Mouse (Mus musculus): ENCODE results near the gene Ganc. TPM values are rescaled to one million over a fixed set of nuclear protein-coding genes. Genes with fewer than 3 reads are reported as not detected.

Gene Ganc
- polyA plus RNA-seq, 1 experiment from 2014 or later: 9.4 TPM

DNA sequence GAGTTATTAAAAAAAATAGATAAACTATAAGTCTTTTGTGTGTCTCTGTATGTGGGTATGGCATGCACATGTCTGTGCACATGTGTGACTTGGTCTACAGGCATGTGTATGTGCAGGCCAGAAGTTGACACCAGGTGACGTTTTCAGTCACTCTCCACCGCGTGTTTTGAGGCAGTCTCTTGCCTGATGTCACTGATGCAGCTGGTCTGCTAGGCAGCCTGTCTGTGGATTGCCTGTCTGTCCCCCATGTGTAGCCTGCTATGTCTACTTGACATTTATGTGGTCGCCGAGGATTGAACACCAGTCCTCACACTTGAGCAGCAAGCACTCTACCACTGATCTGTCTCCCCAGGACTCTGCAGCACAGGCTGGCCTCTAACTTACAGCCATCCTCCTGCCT, 20.7 kb downstream of the Ganc start:
- WGBS: 90% methylated on average over 5 of the region's 5 CpGs
- Histone ChIP-seq H3K27ac (ENCODE audit: low read depth, low read length) (no peak overlapping the region), H3K27me3 (replicated peaks; ENCODE audit: control insufficient read depth, insufficient read depth, low read length) (no peaks in the 10 kb centered on the region), H3K4me1 (ENCODE audit: control insufficient read depth, insufficient read depth, low read length) (no peaks in the 10 kb centered on the region), H3K4me3 (ENCODE audit: low read depth, low read length) (no peak overlapping the region), H3K4me2 (ENCODE audit: low read length) (no peak overlapping the region), H3K36me3 (ENCODE audit: control insufficient read depth, insufficient read depth, low read length) (no peaks in the 10 kb centered on the region), H3K9ac (ENCODE audit: low read length) (no peak overlapping the region), H3K9me3 (replicated peaks; ENCODE audit: control insufficient read depth, low read length) (no peaks in the 10 kb centered on the region)
- DNase-seq (ENCODE audit: low spot score) (no peak), ATAC-seq (no peak)

DNA sequence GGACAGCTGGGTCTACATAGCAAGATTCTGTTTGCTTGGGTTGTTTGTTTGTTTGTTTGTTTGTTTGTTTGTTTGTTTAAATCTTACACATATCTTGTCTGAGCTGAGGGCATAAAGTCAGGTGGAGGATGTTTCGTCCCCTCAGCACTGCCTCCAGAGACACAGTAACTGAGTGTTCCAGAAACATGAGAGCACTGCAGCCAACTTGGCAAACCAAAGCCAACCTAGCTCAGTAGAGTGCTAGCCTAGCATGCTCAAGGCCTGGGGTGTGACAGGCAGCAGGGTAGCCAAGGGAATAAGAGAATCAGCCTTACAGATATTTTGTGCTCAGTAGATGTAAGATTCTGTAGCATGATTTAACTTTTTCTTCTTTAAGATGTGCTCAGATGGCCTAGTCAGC, 40.8 kb downstream of the Ganc start:
- 96% methylated on average over 1 of the region's 1 CpGs for WGBS
- H3K27me3 ChIP-seq (replicated peaks; ENCODE audit: control insufficient read depth, insufficient read depth, low read length): no peaks in the 10 kb centered on the region
- ATAC-seq: no peak
- H3K9me3 ChIP-seq (replicated peaks; ENCODE audit: control insufficient read depth, low read length): no peaks in the 10 kb centered on the region
- H3K4me2 ChIP-seq (ENCODE audit: low read length): no peak overlapping the region
- H3K27ac ChIP-seq (ENCODE audit: low read depth, low read length): no peak overlapping the region
- no peaks in the 10 kb centered on the region for H3K36me3 ChIP-seq (ENCODE audit: control insufficient read depth, insufficient read depth, low read length)
- no peak overlapping the region for H3K4me3 ChIP-seq (ENCODE audit: low read depth, low read length)
- no peak overlapping the region for H3K9ac ChIP-seq (ENCODE audit: low read length)
- no peaks in the 10 kb centered on the region for H3K4me1 ChIP-seq (ENCODE audit: control insufficient read depth, insufficient read depth, low read length)
- no peak for DNase-seq (ENCODE audit: low spot score)

DNA sequence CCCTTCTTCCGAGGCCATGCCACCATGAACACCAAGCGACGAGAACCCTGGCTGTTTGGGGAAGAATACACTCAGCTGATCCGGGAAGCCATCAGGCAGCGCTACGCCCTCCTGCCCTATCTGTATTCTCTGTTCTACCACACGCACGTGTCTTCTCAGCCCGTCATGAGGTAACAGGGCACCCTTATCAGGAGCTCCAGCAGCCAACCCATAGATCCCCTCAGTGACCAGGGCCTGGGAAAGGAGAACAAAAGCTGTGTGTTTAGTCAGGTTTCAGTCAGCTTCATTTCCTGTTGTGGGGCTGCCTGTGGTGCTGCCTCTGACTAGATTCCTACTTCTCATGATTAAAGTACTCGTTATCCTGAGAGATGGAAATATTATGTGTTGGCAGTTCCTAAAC, 42.7 kb downstream of the Ganc start:
- no peaks in the 10 kb centered on the region for H3K9me3 ChIP-seq (replicated peaks; ENCODE audit: control insufficient read depth, low read length)
- no peaks in the 10 kb centered on the region for H3K27me3 ChIP-seq (replicated peaks; ENCODE audit: control insufficient read depth, insufficient read depth, low read length)
- ATAC-seq (no peak), DNase-seq (ENCODE audit: low spot score) (no peak)
- H3K4me2 ChIP-seq (ENCODE audit: low read length): no peak overlapping the region
- no peak overlapping the region for H3K9ac ChIP-seq (ENCODE audit: low read length)
- H3K4me1 ChIP-seq (ENCODE audit: control insufficient read depth, insufficient read depth, low read length): no peaks in the 10 kb centered on the region
- WGBS: 81% methylated on average over 10 of the region's 10 CpGs
- H3K27ac ChIP-seq (ENCODE audit: low read depth, low read length): no peak overlapping the region
- no peak overlapping the region for H3K4me3 ChIP-seq (ENCODE audit: low read depth, low read length)
- H3K36me3 ChIP-seq (ENCODE audit: control insufficient read depth, insufficient read depth, low read length): no peaks in the 10 kb centered on the region

DNA sequence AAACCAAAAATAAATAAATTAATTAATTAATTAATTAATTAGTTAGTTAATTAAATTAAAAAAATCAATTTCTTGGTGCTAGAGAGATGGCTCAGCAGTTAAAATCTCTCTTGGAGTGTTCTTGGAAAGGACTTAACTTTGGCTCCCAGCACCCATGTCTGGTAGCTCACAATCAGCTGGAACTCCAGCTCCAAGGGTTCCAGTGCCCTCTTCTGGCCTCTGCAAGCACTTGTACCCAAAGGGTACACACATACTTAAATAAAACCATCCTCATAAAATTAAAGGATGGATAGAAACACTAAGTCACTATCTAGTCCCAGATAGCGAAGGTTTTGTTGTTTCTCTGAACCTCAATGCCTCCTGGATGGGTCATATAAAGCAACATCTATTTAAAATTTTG, 43.6 kb downstream of the Ganc start:
- H3K36me3 ChIP-seq (ENCODE audit: control insufficient read depth, insufficient read depth, low read length): no peaks in the 10 kb centered on the region
- H3K4me2 ChIP-seq (ENCODE audit: low read length): no peak overlapping the region
- ATAC-seq (no peak), DNase-seq (ENCODE audit: low spot score) (no peak)
- H3K27me3 ChIP-seq (replicated peaks; ENCODE audit: control insufficient read depth, insufficient read depth, low read length): no peaks in the 10 kb centered on the region
- H3K9me3 ChIP-seq (replicated peaks; ENCODE audit: control insufficient read depth, low read length): no peaks in the 10 kb centered on the region
- no peak overlapping the region for H3K4me3 ChIP-seq (ENCODE audit: low read depth, low read length)
- no peaks in the 10 kb centered on the region for H3K4me1 ChIP-seq (ENCODE audit: control insufficient read depth, insufficient read depth, low read length)
- H3K9ac ChIP-seq (ENCODE audit: low read length): no peak overlapping the region
- H3K27ac ChIP-seq (ENCODE audit: low read depth, low read length): no peak overlapping the region
- 90% methylated on average over 1 of the region's 1 CpGs for WGBS

DNA sequence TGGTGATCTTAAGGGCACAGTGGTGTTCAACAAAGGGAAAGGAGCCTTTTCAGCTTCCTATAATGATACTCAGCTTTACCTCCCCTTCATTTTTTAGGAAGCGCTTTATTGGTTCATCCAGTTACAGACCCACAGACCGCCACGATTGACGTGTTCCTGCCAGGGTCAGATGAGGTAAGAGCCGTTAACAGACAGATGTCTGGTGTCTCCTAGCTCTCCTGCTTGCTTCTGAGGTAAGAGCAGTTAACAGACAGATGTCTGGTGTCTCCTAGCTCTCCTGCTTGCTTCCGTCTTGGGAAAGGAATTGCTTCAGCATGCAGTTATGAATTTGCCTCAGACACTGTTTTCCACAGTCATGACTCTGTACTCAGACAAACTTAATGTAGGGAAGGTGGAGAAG, 47.0 kb downstream of the Ganc start:
- Histone ChIP-seq H3K4me1 (ENCODE audit: control insufficient read depth, insufficient read depth, low read length) (no peaks in the 10 kb centered on the region), H3K4me2 (ENCODE audit: low read length) (no peak overlapping the region), H3K27me3 (replicated peaks; ENCODE audit: control insufficient read depth, insufficient read depth, low read length) (no peaks in the 10 kb centered on the region), H3K4me3 (ENCODE audit: low read depth, low read length) (no peak overlapping the region), H3K9me3 (replicated peaks; ENCODE audit: control insufficient read depth, low read length) (no peaks in the 10 kb centered on the region), H3K9ac (ENCODE audit: low read length) (no peak overlapping the region), H3K27ac (ENCODE audit: low read depth, low read length) (no peak overlapping the region), H3K36me3 (ENCODE audit: control insufficient read depth, insufficient read depth, low read length) (no peaks in the 10 kb centered on the region)
- WGBS: 57% methylated on average over 6 of the region's 6 CpGs
- DNase-seq (ENCODE audit: low spot score): no peak
- ATAC-seq: no peak

DNA sequence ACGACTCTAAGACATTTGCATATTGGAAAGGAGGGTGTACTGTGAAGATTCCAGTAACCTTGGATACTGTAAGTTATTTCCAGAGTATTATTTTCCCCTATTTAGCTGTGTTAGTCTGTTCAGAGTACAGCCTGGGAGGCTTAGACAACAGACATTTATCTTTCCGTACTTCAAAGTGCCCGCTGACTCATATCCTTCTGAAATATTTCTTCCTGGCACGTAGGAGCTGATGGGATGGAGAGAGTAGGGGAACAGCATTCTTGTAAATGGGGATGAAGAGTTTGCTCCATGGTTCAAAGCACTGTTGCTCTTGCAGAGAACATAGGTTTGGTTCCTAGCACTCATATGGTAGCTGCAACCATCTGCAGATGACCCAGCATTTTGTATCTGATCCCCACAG, 48.9 kb downstream of the Ganc start:
- H3K9me3 ChIP-seq (replicated peaks; ENCODE audit: control insufficient read depth, low read length): no peaks in the 10 kb centered on the region
- no peaks in the 10 kb centered on the region for H3K4me1 ChIP-seq (ENCODE audit: control insufficient read depth, insufficient read depth, low read length)
- H3K4me3 ChIP-seq (ENCODE audit: low read depth, low read length): no peak overlapping the region
- no peak for ATAC-seq
- H3K36me3 ChIP-seq (ENCODE audit: control insufficient read depth, insufficient read depth, low read length): no peaks in the 10 kb centered on the region
- 92% methylated on average over 4 of the region's 4 CpGs for WGBS
- H3K4me2 ChIP-seq (ENCODE audit: low read length): no peak overlapping the region
- H3K27ac ChIP-seq (ENCODE audit: low read depth, low read length): no peak overlapping the region
- no peak overlapping the region for H3K9ac ChIP-seq (ENCODE audit: low read length)
- no peak for DNase-seq (ENCODE audit: low spot score)
- no peaks in the 10 kb centered on the region for H3K27me3 ChIP-seq (replicated peaks; ENCODE audit: control insufficient read depth, insufficient read depth, low read length)

DNA sequence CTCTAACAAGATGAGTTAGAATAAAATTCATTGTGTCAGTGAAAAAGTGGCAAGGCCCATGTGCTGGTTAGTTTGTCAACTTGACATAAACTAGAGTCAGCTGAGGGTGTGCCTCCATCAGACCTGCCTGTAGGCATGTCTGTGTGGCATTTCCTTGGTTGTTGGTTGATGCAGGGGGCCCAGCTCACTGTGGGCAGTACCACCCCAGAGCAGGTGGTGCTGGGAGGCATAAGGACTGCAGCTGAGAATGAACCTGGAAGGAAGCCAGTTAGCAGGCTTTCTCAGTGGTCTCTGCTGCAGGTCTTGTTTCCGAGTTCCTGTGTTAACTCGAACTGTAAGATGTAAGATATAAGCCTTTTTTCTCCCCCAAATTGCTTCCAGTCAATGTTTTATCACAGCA, 51.3 kb downstream of the Ganc start:
- no peaks in the 10 kb centered on the region for H3K27me3 ChIP-seq (replicated peaks; ENCODE audit: control insufficient read depth, insufficient read depth, low read length)
- H3K4me3 ChIP-seq (ENCODE audit: low read depth, low read length): no peak overlapping the region
- H3K36me3 ChIP-seq (ENCODE audit: control insufficient read depth, insufficient read depth, low read length): no peaks in the 10 kb centered on the region
- no peaks in the 10 kb centered on the region for H3K4me1 ChIP-seq (ENCODE audit: control insufficient read depth, insufficient read depth, low read length)
- no peak for DNase-seq (ENCODE audit: low spot score)
- no peaks in the 10 kb centered on the region for H3K9me3 ChIP-seq (replicated peaks; ENCODE audit: control insufficient read depth, low read length)
- no peak overlapping the region for H3K9ac ChIP-seq (ENCODE audit: low read length)
- H3K27ac ChIP-seq (ENCODE audit: low read depth, low read length): no peak overlapping the region
- ATAC-seq: no peak
- WGBS: 83% methylated on average over 2 of the region's 2 CpGs
- H3K4me2 ChIP-seq (ENCODE audit: low read length): no peak overlapping the region

DNA sequence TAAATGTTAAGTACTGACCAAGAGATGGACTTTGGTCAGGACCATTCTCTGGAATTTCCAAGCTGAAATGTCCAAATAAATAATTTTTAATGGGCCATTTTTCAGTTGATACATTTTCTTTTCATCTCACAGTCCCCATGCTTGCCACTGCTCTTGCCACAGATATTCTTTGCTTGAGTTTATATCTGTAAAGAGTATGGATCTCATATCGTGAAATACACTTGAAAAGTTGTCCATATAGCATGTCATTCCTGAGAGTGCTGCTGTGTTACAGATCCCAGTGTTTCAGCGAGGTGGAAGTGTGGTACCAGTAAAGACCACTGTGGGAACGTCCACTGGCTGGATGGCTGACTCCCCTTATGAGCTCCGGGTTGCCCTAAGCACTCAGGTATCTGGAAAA, 52.0 kb downstream of the Ganc start, which contains the start of gene Capn3:
Gene Capn3, plus strand, starts transcription at position 301 of the 400 bp plus-strand sequence.
- Histone ChIP-seq H3K4me2 (ENCODE audit: low read length) (no peak within 1 kb of the TSS), H3K9ac (ENCODE audit: low read length) (no peak within 1 kb of the TSS), H3K36me3 (ENCODE audit: control insufficient read depth, insufficient read depth, low read length) (no peaks in the 10 kb centered on the region), H3K4me1 (ENCODE audit: control insufficient read depth, insufficient read depth, low read length) (no peaks in the 10 kb centered on the region), H3K27ac (ENCODE audit: low read depth, low read length) (no peak within 1 kb of the TSS), H3K9me3 (replicated peaks; ENCODE audit: control insufficient read depth, low read length) (no peaks in the 10 kb centered on the region), H3K4me3 (ENCODE audit: low read depth, low read length) (no peak within 1 kb of the TSS), H3K27me3 (replicated peaks; ENCODE audit: control insufficient read depth, insufficient read depth, low read length) (no peaks in the 10 kb centered on the region)
- DNase-seq (ENCODE audit: low spot score) (no peak), ATAC-seq (no peak)
- 71% methylated on average over 4 of the region's 4 CpGs for WGBS

DNA sequence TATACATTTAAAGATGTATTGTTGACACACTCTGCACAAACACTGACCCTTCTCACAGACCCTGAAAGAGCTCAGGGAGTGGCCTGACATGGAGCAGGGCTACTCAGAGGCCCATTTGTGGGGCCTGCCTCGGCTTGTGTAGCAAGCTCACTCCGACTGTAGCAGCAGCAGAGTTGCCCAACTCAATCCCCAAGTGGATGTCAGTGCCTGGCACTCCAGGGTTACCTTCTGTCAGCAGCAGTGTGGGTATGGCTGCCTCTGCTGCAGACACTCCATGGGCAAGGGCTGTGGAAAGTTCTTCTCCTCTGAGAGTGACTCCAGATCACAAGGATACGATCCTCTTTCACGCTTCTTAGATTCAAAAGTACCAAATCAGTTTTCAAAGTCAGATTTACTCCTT, 56.5 kb downstream of the Ganc start:
- Histone ChIP-seq H3K4me1 (ENCODE audit: control insufficient read depth, insufficient read depth, low read length) (no peaks in the 10 kb centered on the region), H3K9me3 (replicated peaks; ENCODE audit: control insufficient read depth, low read length) (no peaks in the 10 kb centered on the region), H3K36me3 (ENCODE audit: control insufficient read depth, insufficient read depth, low read length) (no peaks in the 10 kb centered on the region), H3K27ac (ENCODE audit: low read depth, low read length) (no peak overlapping the region), H3K27me3 (replicated peaks; ENCODE audit: control insufficient read depth, insufficient read depth, low read length) (no peaks in the 10 kb centered on the region), H3K9ac (ENCODE audit: low read length) (no peak overlapping the region), H3K4me2 (ENCODE audit: low read length) (no peak overlapping the region), H3K4me3 (ENCODE audit: low read depth, low read length) (no peak overlapping the region)
- WGBS: 90% methylated on average over 4 of the region's 4 CpGs
- no peak for DNase-seq (ENCODE audit: low spot score)
- ATAC-seq: no peak

DNA sequence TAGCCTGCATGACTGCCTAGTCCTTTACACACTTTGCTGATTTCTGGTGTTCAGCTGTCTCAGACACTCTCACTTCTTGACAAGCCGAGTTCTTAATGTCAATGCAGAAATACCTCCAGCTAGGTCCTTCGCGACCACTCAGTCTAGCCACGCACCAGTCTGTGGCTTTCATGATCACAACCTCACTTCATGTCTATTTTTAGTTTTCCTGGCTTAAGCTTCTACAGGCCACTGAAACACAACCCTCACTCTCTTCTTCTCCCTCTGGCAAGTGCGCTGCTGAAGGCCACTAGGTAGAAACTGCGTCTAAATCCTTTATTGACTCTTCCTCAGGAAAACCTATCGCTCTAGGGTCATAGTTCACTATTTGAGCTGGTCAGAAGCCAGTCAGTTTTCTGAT, 59.6 kb downstream of the Ganc start:
- H3K4me3 ChIP-seq (ENCODE audit: low read depth, low read length): no peak overlapping the region
- H3K9ac ChIP-seq (ENCODE audit: low read length): no peak overlapping the region
- WGBS: 92% methylated on average over 7 of the region's 7 CpGs
- H3K27ac ChIP-seq (ENCODE audit: low read depth, low read length): no peak overlapping the region
- no peak for DNase-seq (ENCODE audit: low spot score)
- H3K9me3 ChIP-seq (replicated peaks; ENCODE audit: control insufficient read depth, low read length): no peaks in the 10 kb centered on the region
- H3K27me3 ChIP-seq (replicated peaks; ENCODE audit: control insufficient read depth, insufficient read depth, low read length): no peaks in the 10 kb centered on the region
- no peak overlapping the region for H3K4me2 ChIP-seq (ENCODE audit: low read length)
- no peaks in the 10 kb centered on the region for H3K4me1 ChIP-seq (ENCODE audit: control insufficient read depth, insufficient read depth, low read length)
- no peak for ATAC-seq
- no peaks in the 10 kb centered on the region for H3K36me3 ChIP-seq (ENCODE audit: control insufficient read depth, insufficient read depth, low read length)

Measured in forebrain, embryonic 14.5 days (tissue).